8 mouse cellular contexts compared by ENCODE assay signal in genomic region chr15:93273788-93274678, GRCm38 (mm10). TPM values are rescaled to one million over a fixed set of nuclear protein-coding genes. Genes with fewer than 3 reads are reported as not detected.
DNase-seq lines count a peak whose midpoint lies in the region; ATAC-seq lines count a peak whose summit lies in the region.

No protein-coding gene starts in this region.

- intact Hi-C loops in left cerebral cortex, postnatal 36 days (cut with DNase I), result loop anchor here (2.0 kb wide), 2 partner anchors 63 to 125 kb away; partner anchors contain the start of genes Pphln1, Yaf2 and Zcrb1

- peak overlapping the region; percentile 93 for H3K4me2 ChIP-seq in limb, embryonic 12.5 days
- peak overlapping the region; percentile 61 for H3K4me2 ChIP-seq in stomach, embryonic 15.5 days

- peak overlapping the region; percentile 98 for H3K4me3 ChIP-seq in megakaryocyte, embryonic 14.5 days (replicated peaks)
- peak overlapping the region; percentile 86 for H3K4me3 ChIP-seq in limb, embryonic 12.5 days (replicated peaks)
- peak overlapping the region; percentile 81 for H3K4me3 ChIP-seq in stomach, embryonic 15.5 days (replicated peaks)

- no peaks in the 10 kb centered on the region for H3K27me3 ChIP-seq in megakaryocyte, embryonic 14.5 days (replicated peaks)
- H3K27me3 ChIP-seq in limb, embryonic 12.5 days, result no peaks in the 10 kb centered on the region
- no peaks in the 10 kb centered on the region for H3K27me3 ChIP-seq in stomach, embryonic 15.5 days (replicated peaks)

- H3K9me3 ChIP-seq in megakaryocyte, embryonic 14.5 days, result no peaks in the 10 kb centered on the region
- H3K9me3 ChIP-seq in limb, embryonic 12.5 days, result no peaks in the 10 kb centered on the region
- H3K9me3 ChIP-seq in stomach, embryonic 15.5 days, result no peaks in the 10 kb centered on the region

- H3K27ac ChIP-seq in limb, embryonic 12.5 days, result peak overlapping the region; percentile 93
- H3K27ac ChIP-seq in stomach, embryonic 15.5 days, result peak overlapping the region; percentile 92

- H3K4me1 ChIP-seq in megakaryocyte, embryonic 14.5 days, result peaks cover 63% of the 10 kb centered on the region
- peaks cover 28% of the 10 kb centered on the region for H3K4me1 ChIP-seq in limb, embryonic 12.5 days (replicated peaks)
- H3K4me1 ChIP-seq in stomach, embryonic 15.5 days, result peaks cover 27% of the 10 kb centered on the region

- no peak for ATAC-seq in CD4-positive, CD25-positive, alpha-beta regulatory T cell, adult 4 months
- ATAC-seq in megakaryocyte, adult 5-6 weeks (ENCODE audit: poor library complexity, severe bottlenecking), result no peak
- ATAC-seq in limb, embryonic 12.5 days (ENCODE audit: insufficient number of reproducible peaks, insufficient read depth, low FRiP score, low TSS enrichment, low read depth), result no peak
- ATAC-seq in stomach, embryonic 15.5 days (ENCODE audit: insufficient read depth, low FRiP score, low read depth), result no peak

- 44% methylated on average over 19 of the region's 19 CpGs for WGBS in limb, embryonic 12.5 days
- 42% methylated on average over 19 of the region's 19 CpGs for WGBS in stomach, embryonic 15.5 days

- H3K9ac ChIP-seq in limb, embryonic 12.5 days (replicated peaks), result peak overlapping the region; percentile 91
- peak overlapping the region; percentile 80; the same call in 1 of the 2 replicates for H3K9ac ChIP-seq in stomach, embryonic 15.5 days

- DNase-seq in CD4-positive, CD25-positive, alpha-beta regulatory T cell, adult 2 months (ENCODE audit: low read depth, low spot score), result peak; percentile 10
- DNase-seq in left cerebral cortex, postnatal 36 days (ENCODE audit: low spot score in 2 of 2), result no peak
- DNase-seq in testis, postnatal 10 days (ENCODE audit: low spot score), result no peak

- peaks cover 19% of the 10 kb centered on the region for H3K36me3 ChIP-seq in megakaryocyte, embryonic 14.5 days (replicated peaks; ENCODE audit: low read length)
- peaks cover 13% of the 10 kb centered on the region; the same call in 1 of the 2 replicates for H3K36me3 ChIP-seq in limb, embryonic 12.5 days
- H3K36me3 ChIP-seq in stomach, embryonic 15.5 days, result no peaks in the 10 kb centered on the region

RNA-seq across cellular contexts. Expression of gene Gxylt1, which starts 0.9 kb away (rescaled TPM):
- polyA plus RNA-seq in CD4-positive, CD25-positive, alpha-beta regulatory T cell, adult 4 months (2017; shearing (Covaris generic)), result 1 to 10 TPM; 5.6 to 6.6 TPM
- 0.70 TPM in 1 of 2 replicates, not detected in the other for polyA plus RNA-seq in megakaryocyte, embryonic 14.5 days (2012; ENCODE audit: insufficient read depth, low replicate concordance)
- total RNA-seq in megakaryocyte, adult 5-6 weeks (2015), result 25.5 and 26.4 TPM in 2 replicates
- total RNA-seq in megakaryocyte, adult 5-6 weeks (2017), result 38.9 and 50.1 TPM in 2 replicates
- 25.9 and 28.4 TPM in 2 replicates for polyA plus RNA-seq in limb, embryonic 12.5 days (2016; fragmentation: Nextera tagmentation; extraction: Ambion mirVana)
- 11.1 and 11.7 TPM in 2 replicates for polyA plus RNA-seq in stomach, embryonic 15.5 days (2015; fragmentation: Nextera tagmentation; extraction: Ambion mirVana)
- total RNA-seq in left cerebral cortex, postnatal 36 days (2021), result 10 to 100 TPM in 1 of 2 experiments, 1 to 10 TPM in 1; 9.9 to 13.0 TPM
